Mouse (Mus musculus) hindbrain, embryonic 11.5 days (tissue): ENCODE measurements around the gene Iqsec2. TPM values are rescaled to one million over a fixed set of nuclear protein-coding genes. Genes with fewer than 3 reads are reported as not detected.

Experiments used
- ATAC-seq: fragments of 200-750 bp; cut with Nextera tagmentation; 2 replicates; pipeline ENCODE4 v1.8.0; 2017; ENCODE audit warnings: mild to moderate bottlenecking, moderate TSS enrichment, moderate library complexity; ENCODE audit not compliant: low FRiP score
- DNase-seq: peaks from one replicate; pipeline ENCODE4 v3.0.0-alpha.2; 2015; ENCODE audit warnings: low spot score
- H3K27ac ChIP-seq: fragments of 300-500 bp; sonication (generic); 2 replicates; pipeline ENCODE4 v1.5.1; 2014; ENCODE audit warnings: mild to moderate bottlenecking, low read depth, low read length
- H3K27me3 ChIP-seq: fragments of 300-500 bp; sonication (generic); 2 replicates; pipeline ENCODE4 v1.6.1; 2014; ENCODE audit warnings: mild to moderate bottlenecking, low read length, moderate library complexity, mixed read lengths; ENCODE audit not compliant: control insufficient read depth, insufficient read depth
- H3K36me3 ChIP-seq: fragments of 300-500 bp; sonication (generic); 2 replicates; pipeline ENCODE4 v1.6.1; 2014; ENCODE audit warnings: mild to moderate bottlenecking, low read length, moderate library complexity, mixed read lengths; ENCODE audit not compliant: control insufficient read depth, insufficient read depth
- H3K4me1 ChIP-seq: fragments of 300-500 bp; sonication (generic); replicated peaks from 2 replicates; pipeline ENCODE4 v1.6.1; 2014; ENCODE audit warnings: low read length, mixed read lengths; ENCODE audit not compliant: control insufficient read depth, insufficient read depth
- H3K4me2 ChIP-seq: fragments of 300-500 bp; sonication (generic); replicated peaks from 2 replicates; pipeline ENCODE4 v1.6.1; 2014; ENCODE audit warnings: mild to moderate bottlenecking, low read depth, low read length
- H3K4me3 ChIP-seq: fragments of 300-500 bp; sonication (generic); 2 replicates; pipeline ENCODE4 v1.5.1; 2014; ENCODE audit warnings: low read depth, low read length
- H3K9ac ChIP-seq: fragments of 300-500 bp; sonication (generic); 2 replicates; pipeline ENCODE4 v1.6.1; 2014; ENCODE audit warnings: low read depth, low read length
- H3K9me3 ChIP-seq: fragments of 300-500 bp; sonication (generic); 2 replicates; pipeline ENCODE4 v1.6.1; 2016; ENCODE audit warnings: low read length; ENCODE audit not compliant: control insufficient read depth
- WGBS: fragments of 180-500 bp; shearing (Covaris S2); extraction: QIAGEN DNeasy Blood & Tissue Kit; methylation state at CpG from one replicate; pipeline ENCODE4 v1.1.7; 2014; 5-methylcytosine and 5-hydroxymethylcytosine counted together
- polyA plus RNA-seq: library from polyadenylated mRNA; unstranded; fragments of >200 nt; fragmentation: Nextera tagmentation; extraction: Ambion mirVana; gene quantifications from 2 replicates; pipeline ENCODE4 v1.2.1, GENCODE M21; 2014

Iqsec2 gene
- polyA plus RNA-seq, 1 experiment from 2014 or later: 2.0 TPM

GRCm38 (mm10) chrX:152147451-152148116, 3.5 kb downstream of the Iqsec2 start:
- Histone ChIP-seq H3K27me3 (peaks cover 50% of the 10 kb centered on the region), H3K4me2 (no peak overlapping the region), H3K4me1 (no peaks in the 10 kb centered on the region), H3K9me3 (no peaks in the 10 kb centered on the region), H3K9ac (no peak overlapping the region), H3K36me3 (no peaks in the 10 kb centered on the region), H3K27ac (no peak overlapping the region), H3K4me3 (no peak overlapping the region)
- DNase-seq (peak; percentile 69), ATAC-seq (peak; percentile 75)
- 39% methylated on average over 5 of the region's 5 CpGs for WGBS

GRCm38 (mm10) chrX:152148706-152149105, 4.6 kb downstream of the Iqsec2 start:
- no peaks in the 10 kb centered on the region for H3K36me3 ChIP-seq
- ATAC-seq (no peak), DNase-seq (no peak)
- H3K9me3 ChIP-seq: no peaks in the 10 kb centered on the region
- H3K4me3 ChIP-seq: no peak overlapping the region
- no peak overlapping the region for H3K27ac ChIP-seq
- H3K27me3 ChIP-seq: peaks cover 41% of the 10 kb centered on the region
- no peak overlapping the region for H3K9ac ChIP-seq
- no peaks in the 10 kb centered on the region for H3K4me1 ChIP-seq
- 83% methylated on average over 5 of the region's 5 CpGs for WGBS
- no peak overlapping the region for H3K4me2 ChIP-seq

GRCm38 (mm10) chrX:152151709-152152108, 7.6 kb downstream of the Iqsec2 start:
- H3K9ac ChIP-seq: no peak overlapping the region
- no peaks in the 10 kb centered on the region for H3K9me3 ChIP-seq
- 10% methylated on average over 6 of the region's 6 CpGs for WGBS
- no peak for ATAC-seq
- H3K27me3 ChIP-seq: peaks cover 27% of the 10 kb centered on the region
- H3K27ac ChIP-seq: no peak overlapping the region
- H3K4me1 ChIP-seq: no peaks in the 10 kb centered on the region
- no peaks in the 10 kb centered on the region for H3K36me3 ChIP-seq
- no peak overlapping the region for H3K4me3 ChIP-seq
- peak; percentile 64 for DNase-seq
- no peak overlapping the region for H3K4me2 ChIP-seq

GRCm38 (mm10) chrX:152158294-152158693, 14.2 kb downstream of the Iqsec2 start:
- Histone ChIP-seq H3K9ac (no peak overlapping the region), H3K36me3 (no peaks in the 10 kb centered on the region), H3K9me3 (no peaks in the 10 kb centered on the region), H3K4me2 (no peak overlapping the region), H3K4me3 (no peak overlapping the region), H3K27ac (no peak overlapping the region), H3K27me3 (peaks cover 26% of the 10 kb centered on the region; the same call in 1 of the 2 replicates), H3K4me1 (no peaks in the 10 kb centered on the region)
- 83% methylated on average over 3 of the region's 3 CpGs for WGBS
- ATAC-seq (no peak), DNase-seq (no peak)

- H3K4me3 ChIP-seq: no peak overlapping the region
- H3K4me1 ChIP-seq: no peaks in the 10 kb centered on the region
- H3K9ac ChIP-seq: no peak overlapping the region
- H3K36me3 ChIP-seq: no peaks in the 10 kb centered on the region
- peaks cover 22% of the 10 kb centered on the region; the same call in 1 of the 2 replicates for H3K27me3 ChIP-seq
- DNase-seq (no peak), ATAC-seq (no peak)
- no peaks in the 10 kb centered on the region for H3K9me3 ChIP-seq
- no peak overlapping the region for H3K4me2 ChIP-seq
- no peak overlapping the region for H3K27ac ChIP-seq
- WGBS: 83% methylated on average over 4 of the region's 4 CpGs
These were observed 17.3 kb downstream of the Iqsec2 start for GRCm38 (mm10) chrX:152161404-152161803.

GRCm38 (mm10) chrX:152164061-152164460, 20.0 kb downstream of the Iqsec2 start:
- no peak overlapping the region for H3K27ac ChIP-seq
- no peak for DNase-seq
- peaks cover 23% of the 10 kb centered on the region; the same call in 1 of the 2 replicates for H3K27me3 ChIP-seq
- no peaks in the 10 kb centered on the region for H3K36me3 ChIP-seq
- no peak for ATAC-seq
- no peaks in the 10 kb centered on the region for H3K9me3 ChIP-seq
- H3K9ac ChIP-seq: no peak overlapping the region
- H3K4me3 ChIP-seq: no peak overlapping the region
- no peaks in the 10 kb centered on the region for H3K4me1 ChIP-seq
- no peak overlapping the region for H3K4me2 ChIP-seq

- H3K9me3 ChIP-seq: no peaks in the 10 kb centered on the region
- no peak overlapping the region for H3K27ac ChIP-seq
- no peaks in the 10 kb centered on the region for H3K36me3 ChIP-seq
- H3K27me3 ChIP-seq: peaks cover 31% of the 10 kb centered on the region
- ATAC-seq (no peak), DNase-seq (no peak)
- no peak overlapping the region for H3K4me2 ChIP-seq
- H3K4me1 ChIP-seq: no peaks in the 10 kb centered on the region
- no peak overlapping the region for H3K4me3 ChIP-seq
- no peak overlapping the region for H3K9ac ChIP-seq
- WGBS: 82% methylated on average over 6 of the region's 6 CpGs
These were observed 22.1 kb downstream of the Iqsec2 start for GRCm38 (mm10) chrX:152166161-152166560.

- ATAC-seq (no peak), DNase-seq (no peak)
- Histone ChIP-seq H3K36me3 (no peaks in the 10 kb centered on the region), H3K4me1 (no peaks in the 10 kb centered on the region), H3K27ac (no peak overlapping the region), H3K9ac (no peak overlapping the region), H3K27me3 (peaks cover 35% of the 10 kb centered on the region), H3K4me2 (no peak overlapping the region), H3K9me3 (no peaks in the 10 kb centered on the region), H3K4me3 (no peak overlapping the region)
- 84% methylated on average over 1 of the region's 1 CpGs for WGBS
These were observed 24.5 kb downstream of the Iqsec2 start for GRCm38 (mm10) chrX:152168521-152168920.
